Mouse (Mus musculus) left cerebral cortex, postnatal 10 days (tissue): ENCODE data around the gene Pcolce. TPM values are rescaled to one million over a fixed set of nuclear protein-coding genes. Genes with fewer than 3 reads are reported as not detected.

Source experiments
- DNase-seq, 2 experiments: peaks; one replicate each; pipeline ENCODE4 v3.0.0; 2021 to 2022; ENCODE audit warnings: low spot score in 2 of 2, mixed read lengths in 1 of 2; ENCODE audit errors: extremely low spot score in 1 of 2
- intact Hi-C: fragments of 180-260 bp; cut with DNase I; formaldehyde crosslinking; loops from one replicate; pipeline ENCODE4 v1.15.1; 2025
- total RNA-seq, 2 experiments: library from RNA; stranded (reverse); gene quantifications; 2 replicates each; pipeline ENCODE4 v1.2.3; 2021

Pcolce gene
- total RNA-seq, 2 experiments from 2014 or later = 11.4 to 12.3 TPM

DNA sequence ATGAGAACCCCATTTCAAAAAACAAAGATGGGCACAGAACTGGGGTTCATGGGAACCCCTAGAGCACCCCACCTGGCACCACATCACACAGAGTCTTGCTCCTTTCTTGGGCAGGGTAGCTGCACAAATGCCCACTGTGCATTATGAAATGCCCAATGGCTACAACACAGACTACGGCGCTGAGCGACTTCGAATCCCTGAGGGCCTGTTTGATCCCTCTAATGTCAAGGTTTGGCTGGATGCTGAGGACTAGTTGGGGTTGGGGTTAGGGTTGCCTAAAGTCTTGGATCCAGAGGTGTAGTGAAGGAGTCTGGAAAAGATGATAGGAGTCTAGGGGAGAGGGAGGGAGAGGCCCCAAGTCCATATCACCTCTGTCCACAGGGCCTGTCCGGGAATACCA is 47.2 kb downstream of the Pcolce start:
- DNase-seq = no peak
- intact Hi-C loops = no loop called here

DNA sequence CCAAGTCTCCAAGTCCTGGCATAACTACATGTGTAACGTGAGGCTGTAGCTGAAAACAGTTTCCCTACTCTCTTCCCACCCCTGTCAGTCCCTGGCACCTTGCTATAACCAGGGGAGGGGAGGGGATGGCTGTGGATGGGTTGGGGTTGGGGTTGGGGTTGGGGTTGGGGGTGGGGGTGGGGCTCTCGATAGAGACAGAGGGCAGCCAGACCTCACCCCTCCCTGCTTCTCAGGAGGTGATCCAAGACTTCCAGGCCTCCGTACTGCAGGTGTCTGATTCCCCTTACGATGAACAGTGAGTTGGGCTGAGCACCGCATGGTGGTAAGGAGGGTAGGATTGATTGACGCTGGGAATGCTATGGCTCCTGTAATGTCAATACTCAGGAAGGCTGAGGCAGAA is 47.8 kb downstream of the Pcolce start:
- intact Hi-C loops = no loop called here
- DNase-seq = no peak

DNA sequence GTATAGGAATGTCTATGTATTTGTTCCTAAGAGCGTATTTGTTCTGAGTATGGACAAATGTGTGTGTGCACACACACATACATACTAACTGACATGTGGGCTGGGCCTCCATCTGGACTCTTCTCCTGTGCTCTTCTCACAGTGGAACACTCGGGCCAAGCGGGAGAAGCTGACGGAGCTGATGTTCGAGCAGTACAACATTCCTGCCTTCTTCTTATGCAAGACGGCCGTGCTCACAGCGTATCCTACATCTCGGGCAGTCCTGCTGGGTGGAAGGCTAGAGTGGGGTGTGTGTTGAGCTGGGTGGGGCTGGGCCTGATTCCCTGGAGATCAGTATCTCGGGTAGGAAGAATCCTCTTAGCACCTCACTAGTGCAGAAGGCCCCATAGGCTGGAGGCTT is 50.6 kb downstream of the Pcolce start:
- intact Hi-C loops = no loop called here
- no peak for DNase-seq

DNA sequence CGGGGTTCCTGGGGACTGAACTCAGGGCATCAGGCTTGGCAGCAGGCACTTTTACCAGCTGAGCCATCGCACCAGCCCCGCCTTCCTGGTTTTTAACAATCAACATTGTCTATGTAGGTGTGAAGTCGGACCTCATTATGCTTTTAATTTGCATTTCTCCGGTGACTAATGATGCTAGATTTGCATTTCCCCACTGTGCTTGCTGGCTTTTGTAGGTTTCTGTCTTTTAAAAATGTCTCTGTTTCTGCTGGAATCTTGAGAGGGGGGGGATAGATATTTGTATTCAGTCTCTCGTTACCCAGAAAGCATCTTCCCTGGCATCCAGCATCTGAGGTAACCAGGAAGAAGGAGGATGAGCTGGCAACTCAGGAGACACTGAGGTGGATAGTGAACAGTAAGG is 52.0 kb downstream of the Pcolce start:
- no peak for DNase-seq
- intact Hi-C loops = no loop called here

Other genes starting within 250 kb of the Pcolce start
- gene Zan, start 136.7 kb downstream of the Pcolce start, total RNA-seq = under 1 TPM; 0.47 to 0.69 TPM
- gene Pop7, start 111.3 kb downstream of the Pcolce start, total RNA-seq = 10 to 100 TPM; 36.5 to 36.8 TPM
- 10 to 100 TPM; 43.0 TPM for gene Gigyf1, start 95.2 kb downstream of the Pcolce start, total RNA-seq
- gene Epo, start 80.5 kb downstream of the Pcolce start, total RNA-seq = not detected
- gene Gnb2, start 80.3 kb downstream of the Pcolce start, total RNA-seq = 1,000 to 10,000 TPM in 1 of 2 experiments, 100 to 1,000 TPM in 1; 996 to 1,005 TPM
- 100 to 1,000 TPM; 151 to 152 TPM for gene Actl6b, start 60.3 kb downstream of the Pcolce start, total RNA-seq
- 10 to 100 TPM; 23.7 to 26.7 TPM for gene Tfr2, start 43.9 kb downstream of the Pcolce start, total RNA-seq
- 10 to 100 TPM; 38.8 to 43.1 TPM for gene Mospd3, start 12.7 kb downstream of the Pcolce start, total RNA-seq
- under 1 TPM; 0.19 to 0.26 TPM for gene Fbxo24, start 15.2 kb upstream of the Pcolce start, total RNA-seq
- gene Lrch4, start 15.3 kb upstream of the Pcolce start, total RNA-seq = 10 to 100 TPM; 15.1 to 15.6 TPM
- 1 to 10 TPM; 4.4 to 5.6 TPM for gene Gm20605, start 15.4 kb upstream of the Pcolce start, total RNA-seq
- 1 to 10 TPM; 2.7 to 4.5 TPM for gene Sap25, start 27.6 kb upstream of the Pcolce start, total RNA-seq
- under 1 TPM in 1 of 2 experiments, not detected in 1; 0.36 TPM for gene Irs3, start 31.9 kb upstream of the Pcolce start, total RNA-seq
- 10 to 100 TPM; 33.3 to 36.5 TPM for gene Agfg2, start 70.9 kb upstream of the Pcolce start, total RNA-seq
- gene Nyap1, start 127.8 kb upstream of the Pcolce start, total RNA-seq = 100 to 1,000 TPM; 116 to 119 TPM
- 100 to 1,000 TPM; 112 to 120 TPM for gene Tsc22d4, start 131.9 kb upstream of the Pcolce start, total RNA-seq
- gene Ppp1r35, start 165.1 kb upstream of the Pcolce start, total RNA-seq = 10 to 100 TPM; 28.0 to 28.7 TPM
- 10 to 100 TPM; 30.1 to 35.3 TPM for gene Mepce, start 173.9 kb upstream of the Pcolce start, total RNA-seq
- 1 to 10 TPM; 5.7 to 6.0 TPM for gene Zcwpw1, start 174.0 kb upstream of the Pcolce start, total RNA-seq
- 1 to 10 TPM in 1 of 2 experiments, under 1 TPM in 1; 0.71 to 1.2 TPM for gene Pilra, start 222.5 kb upstream of the Pcolce start, total RNA-seq
- gene Pilrb1, start 244.3 kb upstream of the Pcolce start, total RNA-seq = not detected